Mouse (Mus musculus) thymus, postnatal 0 days (tissue): ENCODE results near the gene Tut7. TPM values are rescaled to one million over a fixed set of nuclear protein-coding genes. Genes with fewer than 3 reads are reported as not detected.

ENCODE experiments used
- polyA plus RNA-seq: library from polyadenylated mRNA; unstranded; fragments of >200 nt; fragmentation: Nextera tagmentation; extraction: Ambion mirVana; gene quantifications from 2 replicates; pipeline ENCODE4 v1.2.1, GENCODE M21; 2015

The Tut7 gene
- polyA plus RNA-seq, 1 experiment from 2014 or later: 68.0 TPM

Other genes with a start within 250 kb of the Tut7 start
- gene Agtpbp1, start 237.9 kb downstream of the Tut7 start, polyA plus RNA-seq: 14.9 and 16.3 TPM in 2 replicates
- gene Naa35, start 237.9 kb downstream of the Tut7 start, polyA plus RNA-seq: 65.9 and 78.4 TPM in 2 replicates
- 3.9 and 4.5 TPM in 2 replicates for gene Golm1, start 147.3 kb downstream of the Tut7 start, polyA plus RNA-seq
- gene 4921517D22Rik, start 129.0 kb downstream of the Tut7 start, polyA plus RNA-seq: not detected in 2 replicates
- not detected in 2 replicates for gene Spata31d1a, start 112.8 kb downstream of the Tut7 start, polyA plus RNA-seq
- gene Spata31d1b, start 110.9 kb downstream of the Tut7 start, polyA plus RNA-seq: 0.04 TPM in 2 replicates
- gene Spata31d1d, start 91.4 kb downstream of the Tut7 start, polyA plus RNA-seq: not detected in 2 replicates
- not detected in 2 replicates for gene 1700014D04Rik, start 76.4 kb downstream of the Tut7 start, polyA plus RNA-seq
- 68.9 and 73.8 TPM in 2 replicates for gene Isca1, start 53.3 kb downstream of the Tut7 start, polyA plus RNA-seq
- gene Gm49354, start 40.9 kb downstream of the Tut7 start, polyA plus RNA-seq: not detected in 2 replicates